Mouse (Mus musculus) spleen, postnatal 36 days (tissue): Measurements from ENCODE around the gene Olfr1387.
"Not testable (repeated sequence)": the region's sequence is repeated elsewhere in the genome, so short reads cannot be mapped to it uniquely, and the experiment has no call there.

Source experiments
- DNase-seq, 2 experiments: peaks; one replicate each; pipeline ENCODE4 v3.0.0; 2022; ENCODE audit warnings: low spot score in 2 of 2, mixed read lengths in 1 of 2

The Olfr1387 gene

GRCm38 (mm10) chr11:49455043-49455442, at the start of gene Olfr1387:
Gene Olfr1387 (plus strand): TSS chr11:49455343.
- no peak for DNase-seq

GRCm38 (mm10) chr11:49406784-49407183, 48.4 kb upstream of the Olfr1387 start:
- no peak for DNase-seq

- peak in 1 of 2 experiments; percentile 2 for DNase-seq
Measured at GRCm38 (mm10) chr11:49410540-49410939, 44.6 kb upstream of the Olfr1387 start.

GRCm38 (mm10) chr11:49422767-49423166, 32.4 kb upstream of the Olfr1387 start, which contains the start of gene Olfr1389:
Gene Olfr1389 (plus strand): TSS chr11:49423067.
- DNase-seq, result no peak

- DNase-seq, result no peak
Measured at GRCm38 (mm10) chr11:49425257-49425927, 29.8 kb upstream of the Olfr1387 start.

- no peak for DNase-seq
Measured at GRCm38 (mm10) chr11:49429641-49430040, 25.5 kb upstream of the Olfr1387 start.

GRCm38 (mm10) chr11:49436411-49436810, 18.7 kb upstream of the Olfr1387 start, which contains the start of gene Olfr1388:
Gene Olfr1388 (plus strand): TSS chr11:49436624.
- no peak for DNase-seq

- not testable (repeated sequence) for DNase-seq
Measured at GRCm38 (mm10) chr11:49464746-49465145, 9.6 kb downstream of the Olfr1387 start, which contains the start of gene Olfr1386. Gene Olfr1386 (plus strand): TSS chr11:49465046.

GRCm38 (mm10) chr11:49485973-49486372, 30.8 kb downstream of the Olfr1387 start:
- no peak for DNase-seq

GRCm38 (mm10) chr11:49488770-49489169, 33.6 kb downstream of the Olfr1387 start, which contains the start of gene Olfr1385:
Gene Olfr1385 (plus strand): TSS chr11:49489070.
- DNase-seq, result not testable (repeated sequence)
